ENCODE assay signal across 14 mouse cellular contexts in the genomic region with DNA sequence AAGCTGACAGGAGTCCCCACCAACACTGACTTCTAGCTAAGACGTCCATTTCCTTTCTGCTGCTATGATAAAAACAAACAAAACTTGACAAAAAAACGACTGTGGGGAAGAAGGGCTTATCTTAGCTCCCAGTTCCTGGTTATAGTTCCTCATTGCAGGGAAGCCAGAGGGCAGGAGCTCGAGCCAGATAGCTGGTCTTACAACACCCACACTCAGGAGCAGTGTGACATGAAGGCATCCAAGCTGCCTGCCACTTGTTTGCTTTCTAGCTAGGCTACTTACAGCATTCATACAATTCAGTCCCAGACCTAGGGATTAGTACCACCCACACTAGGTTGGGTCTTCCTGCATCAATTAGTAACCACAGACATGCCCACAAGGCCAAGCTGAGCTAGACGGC.
A peak's percentile ranks its signal among the peaks of the same experiment; 100 is the strongest.
DNase-seq lines count a peak whose midpoint lies in the region; ATAC-seq lines count a peak whose summit lies in the region.
"Had no signal": no experiment of that assay in that cellular context is flagged by ENCODE, and none has a peak within 500 bp of the region (broad histone marks: within the 10 kb centered on the region; RNA-seq: fewer than 3 reads in every experiment).

No protein-coding gene starts in this region.

- H3K9ac ChIP-seq in liver, embryonic 11.5 days (ENCODE audit: low read depth, low read length), result no peak overlapping the region
- H3K9ac ChIP-seq: heart, embryonic 15.5 days; hindbrain, embryonic 15.5 days had no signal

- 20% methylated on average over 4 of the region's 4 CpGs for WGBS in liver, embryonic 11.5 days

- H3K4me2 ChIP-seq in liver, embryonic 11.5 days, result 0 out of 2 replicates have a peak overlapping the region, but pooled peaks have one; percentile 4
- H3K4me2 ChIP-seq: heart, embryonic 15.5 days; hindbrain, embryonic 15.5 days had no signal

- DNase-seq in 416B (ENCODE audit: low read depth), result peak; percentile 92
- peak; percentile 97 for DNase-seq in MEL-GATA-1-ER (ENCODE audit: extremely low read depth, low read depth)
- no peak for DNase-seq in liver, embryonic 11.5 days (ENCODE audit: low spot score)
- DNase-seq in lung, postnatal 4 days, result peak; percentile 23 to 56
- no peak for DNase-seq in cerebellum, adult 9-10 months
- DNase-seq in embryo, embryonic 10.5 days (ENCODE audit: low spot score), result no peak
- DNase-seq in thymus, postnatal 0 days (ENCODE audit: low spot score), result no peak
- DNase-seq: embryo, embryonic 11 days; kidney, adult 9 months; midbrain, embryonic 14.5 days had no signal

- peak; percentile 73 for ATAC-seq in liver, embryonic 11.5 days (replicated peaks; ENCODE audit: low FRiP score)
- ATAC-seq in cerebellum, adult (ENCODE audit: insufficient number of reproducible peaks, low FRiP score, low TSS enrichment), result no peak

- no peak overlapping the region for H3K4me3 ChIP-seq in liver, embryonic 11.5 days (ENCODE audit: low read depth, low read length)
- H3K4me3 ChIP-seq: heart, embryonic 15.5 days; hindbrain, embryonic 15.5 days had no signal

- peaks cover 7% of the 10 kb centered on the region for H3K4me1 ChIP-seq in liver, embryonic 11.5 days (replicated peaks; ENCODE audit: control insufficient read depth, insufficient read depth, low read length)
- H3K4me1 ChIP-seq: heart, embryonic 15.5 days had no signal

- no peaks in the 10 kb centered on the region for H3K27me3 ChIP-seq in liver, embryonic 11.5 days (replicated peaks; ENCODE audit: control insufficient read depth, insufficient read depth, low read length)
- H3K27me3 ChIP-seq: CH12.LX; heart, embryonic 15.5 days; hindbrain, embryonic 15.5 days had no signal

- H3K36me3 ChIP-seq in liver, embryonic 11.5 days (ENCODE audit: control insufficient read depth, insufficient read depth, low read length), result no peaks in the 10 kb centered on the region
- H3K36me3 ChIP-seq: heart, embryonic 15.5 days; hindbrain, embryonic 15.5 days had no signal

- H3K9me3 ChIP-seq in liver, embryonic 11.5 days (ENCODE audit: control insufficient read depth, low read length), result no peaks in the 10 kb centered on the region
- H3K9me3 ChIP-seq: heart, embryonic 15.5 days; hindbrain, embryonic 15.5 days had no signal

- peak overlapping the region; percentile 43; the same call in 1 of the 2 replicates for H3K27ac ChIP-seq in liver, embryonic 11.5 days (ENCODE audit: low read depth, low read length)
- H3K27ac ChIP-seq: heart, embryonic 15.5 days; hindbrain, embryonic 15.5 days had no signal

Comparison
In these comparisons a context has a peak if more than half of its experiments do, and no peak if none do; other contexts are left out.
1. DNase-seq: peak in 416B (single experiment), MEL-GATA-1-ER (single experiment) and lung, postnatal 4 days (2 of 2); none in liver, embryonic 11.5 days (single experiment), cerebellum, adult 9-10 months (single experiment), embryo, embryonic 10.5 days (single experiment) and thymus, postnatal 0 days (single experiment).